Mouse (Mus musculus) mesoderm, embryonic 11.5 days (tissue): ENCODE data around the gene Calr.

Source experiments
- DNase-seq: peaks from one replicate; pipeline ENCODE4 v3.0.0-alpha.2; 2012; ENCODE audit warnings: low read depth, low spot score

The Calr gene

DNA sequence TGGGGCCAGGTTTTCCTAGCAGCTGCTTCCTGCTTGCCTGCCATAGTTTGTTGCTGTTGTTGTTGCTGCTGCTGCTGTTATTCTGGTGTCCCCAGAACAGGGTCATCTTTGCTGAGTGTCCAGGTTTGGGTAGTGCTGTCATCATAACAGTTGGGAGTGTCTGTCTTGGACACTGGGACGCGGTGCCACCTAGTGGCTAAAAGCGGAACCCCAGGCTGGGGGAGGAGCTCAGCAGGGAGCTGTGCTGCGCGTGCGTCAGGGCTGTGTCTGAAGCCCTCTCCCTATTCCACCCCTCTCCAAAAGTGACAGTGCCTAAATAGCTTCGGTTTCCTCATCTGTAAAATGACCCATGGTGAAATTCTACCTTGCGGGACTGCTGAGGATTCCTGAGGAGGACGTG is 31.2 kb downstream of the Calr start:
- DNase-seq, result peak; percentile 93

- no peak for DNase-seq
These were observed 31.9 kb downstream of the Calr start for GRCm38 (mm10) chr8:84814555-84815441.

GRCm38 (mm10) chr8:84814240-84814554 is 32.5 kb downstream of the Calr start:
- no peak for DNase-seq

DNA sequence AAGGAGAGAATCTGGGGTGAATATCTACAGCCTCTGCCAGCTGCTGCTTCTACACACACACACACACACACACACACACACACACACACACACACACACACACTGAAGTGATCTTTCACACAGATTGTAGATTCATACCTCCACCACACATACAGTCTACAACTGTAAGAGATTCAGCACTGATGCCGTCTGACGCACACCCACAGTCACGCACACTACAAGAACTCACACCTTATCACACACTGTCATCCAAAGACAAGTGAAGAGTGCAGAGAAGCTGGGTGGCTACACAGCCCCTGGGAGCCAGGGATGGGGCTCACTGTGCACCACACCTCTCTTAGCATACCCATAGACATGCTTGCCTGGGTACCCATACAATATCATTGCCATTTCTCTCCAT is 32.9 kb downstream of the Calr start:
- no peak for DNase-seq

- peak; percentile 71 for DNase-seq
These were observed 33.7 kb downstream of the Calr start for GRCm38 (mm10) chr8:84813059-84813458.

DNA sequence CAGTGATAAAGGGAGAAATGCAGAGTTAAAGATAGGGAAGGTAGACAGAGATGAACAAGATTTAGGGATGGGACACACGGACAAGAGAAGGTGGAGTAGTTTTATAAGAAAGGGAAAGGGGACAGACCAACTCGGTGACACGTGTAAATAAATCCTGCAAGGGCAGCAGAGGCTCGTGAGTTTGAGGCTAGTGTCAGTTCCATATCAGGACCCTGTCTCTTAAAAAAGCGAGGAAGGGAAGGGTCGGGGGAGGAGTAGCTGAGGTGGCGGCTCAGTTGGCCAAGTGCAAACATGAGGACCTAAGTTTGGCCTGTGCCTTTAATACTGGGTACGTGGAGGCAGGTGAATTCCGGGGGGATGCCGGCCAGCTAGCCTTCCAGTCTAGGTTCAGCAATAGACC is 35.4 kb downstream of the Calr start:
- DNase-seq, result no peak

DNA sequence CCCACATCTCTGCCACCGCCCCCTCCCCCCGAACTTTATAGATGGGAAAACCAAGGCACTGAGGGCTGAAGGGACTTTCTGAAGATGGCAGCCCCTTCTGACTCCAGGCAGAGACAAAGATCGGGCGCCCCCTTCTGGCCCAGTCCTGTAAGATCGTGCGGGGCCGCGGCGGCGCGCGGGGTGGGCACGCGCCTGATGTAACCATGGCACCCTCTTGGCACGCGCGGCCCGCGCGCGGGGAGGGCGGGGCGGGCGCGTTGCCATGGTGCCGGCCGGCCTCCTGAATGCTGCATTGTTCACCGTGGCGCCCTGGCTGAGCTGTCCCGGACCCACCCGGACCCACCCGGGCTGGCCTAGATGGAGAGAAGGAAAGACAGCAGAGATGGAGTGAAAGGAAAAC is 35.8 kb downstream of the Calr start:
- peak; percentile 89 for DNase-seq

DNA sequence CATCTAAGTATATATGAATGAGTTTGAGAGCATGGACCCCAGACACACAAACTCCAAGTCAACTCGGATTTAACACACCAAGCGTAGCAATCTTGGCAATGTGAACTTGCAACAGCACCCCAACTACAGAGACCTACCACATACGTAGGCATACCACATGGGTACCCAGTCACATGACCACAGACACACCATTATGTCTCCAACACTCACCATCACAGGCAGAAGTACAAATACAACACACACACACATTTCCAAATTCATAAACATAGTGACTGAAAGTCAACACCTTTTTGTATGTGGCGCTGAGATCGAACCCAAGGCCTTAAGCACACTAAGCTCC is 36.8 kb downstream of the Calr start:
- no peak for DNase-seq

- DNase-seq, result no peak
These were observed 37.4 kb downstream of the Calr start for GRCm38 (mm10) chr8:84809109-84809940.

GRCm38 (mm10) chr8:84806031-84806430 is 40.7 kb downstream of the Calr start:
- DNase-seq, result no peak

DNA sequence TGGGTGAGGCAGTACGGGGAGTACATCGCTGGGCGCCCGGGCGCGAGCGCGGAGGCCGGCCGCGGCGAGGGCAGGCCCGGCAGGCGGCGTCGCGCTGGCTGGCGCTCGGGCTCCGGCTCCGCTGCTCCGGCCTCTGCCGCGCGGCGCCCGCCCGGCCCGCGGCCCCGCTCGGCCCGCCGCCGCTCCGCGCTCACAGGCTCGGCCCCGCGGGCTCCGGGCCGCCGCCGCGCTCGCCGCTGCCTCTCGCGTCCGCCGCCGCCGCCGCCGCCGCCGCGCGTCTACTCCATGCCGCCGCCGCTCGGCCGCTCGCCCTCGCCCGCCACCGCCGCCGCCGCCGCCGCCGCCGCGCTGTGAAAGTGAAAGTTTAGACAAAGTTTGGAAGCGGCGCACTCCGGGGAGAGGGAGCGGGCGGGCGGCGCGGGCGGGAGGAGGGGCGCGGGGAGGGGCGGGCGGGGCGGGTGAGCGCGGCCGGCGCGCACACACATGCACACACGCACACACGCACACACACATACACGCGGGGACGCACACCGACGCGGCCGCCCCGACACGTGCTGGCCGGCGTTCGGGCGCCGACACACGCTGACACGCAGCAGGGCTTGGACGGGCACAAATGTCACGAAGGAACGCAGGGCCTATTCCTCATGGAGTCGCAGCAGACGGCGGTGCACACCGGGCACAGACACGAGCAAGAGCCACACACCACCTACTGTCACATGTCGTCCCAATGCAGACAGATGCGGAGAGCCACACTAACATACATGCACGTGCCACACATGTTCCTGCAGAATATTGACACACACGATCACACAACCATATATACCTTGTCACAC is 46.5 kb downstream of the Calr start, which contains the start of gene Nfix:
TSS of gene Nfix (minus strand) at position 346 of the 833 bp plus-strand sequence.
- DNase-seq, result no peak

DNA sequence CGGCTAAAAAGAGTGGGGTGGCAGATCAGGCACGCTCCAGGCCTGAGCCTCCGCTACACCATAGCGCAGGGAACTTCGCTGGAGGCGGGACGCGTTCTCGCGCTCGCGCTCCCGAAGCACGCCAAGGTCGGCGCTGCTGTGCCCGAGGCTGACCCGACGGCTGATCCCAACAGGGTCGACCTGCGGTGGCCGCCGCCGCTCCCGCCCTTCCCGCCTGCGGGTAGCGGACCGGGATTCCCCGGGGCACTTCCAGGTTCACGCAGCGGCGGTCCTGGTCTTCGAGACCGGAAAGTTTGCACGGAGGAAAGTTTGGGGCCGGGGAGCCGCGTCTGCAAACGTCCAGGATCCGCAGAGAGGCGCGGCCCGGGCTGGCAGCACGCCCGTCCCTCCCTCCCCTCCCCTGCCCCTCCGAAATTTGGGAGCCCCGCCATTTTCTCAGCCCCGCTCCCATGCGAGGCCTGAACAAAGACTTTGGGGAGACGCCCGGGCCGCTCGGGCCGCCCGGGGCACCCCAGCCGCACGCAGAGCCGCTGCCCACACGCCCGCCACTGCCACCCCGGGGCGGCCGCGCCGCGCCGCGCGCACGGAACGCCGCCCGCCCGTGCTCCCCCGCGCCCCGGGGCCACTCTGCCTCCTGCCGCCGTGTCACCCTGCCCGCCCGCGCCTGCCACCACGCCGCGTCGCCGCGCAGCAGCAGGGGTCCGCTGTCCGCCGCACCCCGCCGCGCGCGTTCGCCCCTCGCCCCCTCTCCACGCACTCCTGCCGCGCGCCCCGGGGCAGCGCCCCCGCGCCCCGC is 47.4 kb downstream of the Calr start:
- DNase-seq, result no peak

DNA sequence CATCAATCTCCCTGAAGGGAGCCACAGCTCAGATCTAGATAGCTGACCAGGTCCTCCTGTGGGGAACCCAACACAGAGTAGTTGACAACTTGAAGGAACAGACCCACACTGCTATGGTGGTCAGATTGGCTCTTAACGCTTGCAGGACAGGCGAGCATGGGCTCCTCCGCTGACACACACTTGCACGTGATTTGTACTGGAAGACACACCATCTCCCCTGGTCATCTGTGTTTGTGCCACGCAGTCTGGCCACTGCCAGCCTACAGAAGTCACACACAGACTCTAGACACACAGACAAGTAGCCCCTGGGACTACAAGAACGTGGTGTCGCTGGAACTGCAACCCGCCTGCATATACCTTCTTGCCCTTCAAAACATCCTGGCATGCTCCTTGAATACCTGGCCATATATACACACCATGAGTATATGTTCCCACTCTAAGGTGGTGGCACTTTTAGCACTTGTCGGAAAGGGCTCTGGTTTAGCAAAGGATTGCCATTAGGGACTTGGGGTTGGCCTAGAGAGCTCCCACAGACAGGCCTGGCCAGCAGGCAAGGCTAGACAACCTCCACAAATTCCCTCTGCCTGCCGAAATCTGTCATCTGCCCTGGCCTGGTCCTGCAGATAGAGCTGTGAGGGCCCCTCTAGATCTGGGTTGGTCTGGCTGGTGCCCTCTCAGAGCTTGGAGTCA is 48.1 kb downstream of the Calr start:
- DNase-seq, result no peak

GRCm38 (mm10) chr8:84797971-84798370 is 48.8 kb downstream of the Calr start:
- DNase-seq, result no peak

DNA sequence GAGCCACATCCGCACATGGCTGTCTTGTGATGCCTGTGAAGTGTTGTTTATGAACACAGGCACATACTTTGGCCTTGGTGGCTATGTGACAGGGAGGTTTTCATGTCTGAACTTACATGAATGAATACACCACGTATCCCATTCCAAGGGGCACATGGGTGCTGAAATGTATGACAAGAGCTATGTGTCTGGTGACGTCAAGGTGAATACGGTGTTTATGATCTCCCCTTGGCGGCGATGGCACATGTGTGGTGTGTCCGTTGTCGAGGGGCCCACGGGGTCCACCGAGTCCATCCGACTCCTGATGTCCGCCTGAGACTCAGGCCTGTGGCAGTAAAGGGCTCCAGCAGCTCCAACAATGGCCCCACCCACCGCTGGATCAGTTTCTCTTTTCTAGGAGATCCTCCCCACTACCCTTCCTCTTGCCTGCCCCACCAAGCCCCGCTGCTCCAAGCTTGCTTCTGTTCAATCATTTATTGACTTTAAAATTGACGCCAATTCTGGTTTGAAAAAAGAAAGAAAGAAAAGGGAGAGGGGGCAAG is 49.4 kb downstream of the Calr start:
- no peak for DNase-seq

GRCm38 (mm10) chr8:84794486-84794885 is 52.2 kb downstream of the Calr start:
- no peak for DNase-seq

DNA sequence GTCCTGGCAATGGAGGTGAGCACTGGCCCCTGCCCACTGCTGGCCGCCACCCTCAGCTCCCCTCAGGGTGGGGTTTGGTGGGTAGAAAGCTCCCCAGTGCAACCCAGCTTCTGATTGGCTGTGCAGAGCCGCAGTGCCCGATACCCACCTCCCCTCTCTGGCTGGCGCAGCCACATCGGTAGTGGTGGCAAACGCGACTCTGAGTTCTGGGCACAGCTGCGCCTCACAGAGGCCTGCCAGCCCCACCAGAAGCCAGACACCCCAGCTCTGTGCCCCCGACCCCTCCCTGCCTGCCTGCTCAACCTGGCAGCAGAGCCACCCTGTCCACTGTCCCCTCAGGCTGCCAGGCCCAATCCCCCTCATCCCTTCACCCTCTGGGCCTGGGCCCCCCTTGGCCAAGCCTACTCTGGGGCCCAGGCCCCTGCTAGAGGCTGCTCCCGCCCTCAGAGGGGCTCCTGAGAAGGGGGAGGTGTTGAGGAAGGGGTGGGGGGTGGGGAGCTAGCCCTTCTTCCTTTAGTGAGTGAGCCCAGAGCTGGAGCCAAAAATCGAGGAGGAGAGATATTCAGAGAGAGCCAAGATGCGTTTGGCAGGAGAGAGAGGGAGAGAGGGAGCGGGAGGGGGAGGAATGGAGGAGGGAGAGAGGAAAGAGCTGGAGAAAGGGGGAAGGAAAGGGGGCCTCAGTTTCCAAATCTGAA is 52.8 kb downstream of the Calr start:
- no peak for DNase-seq

DNA sequence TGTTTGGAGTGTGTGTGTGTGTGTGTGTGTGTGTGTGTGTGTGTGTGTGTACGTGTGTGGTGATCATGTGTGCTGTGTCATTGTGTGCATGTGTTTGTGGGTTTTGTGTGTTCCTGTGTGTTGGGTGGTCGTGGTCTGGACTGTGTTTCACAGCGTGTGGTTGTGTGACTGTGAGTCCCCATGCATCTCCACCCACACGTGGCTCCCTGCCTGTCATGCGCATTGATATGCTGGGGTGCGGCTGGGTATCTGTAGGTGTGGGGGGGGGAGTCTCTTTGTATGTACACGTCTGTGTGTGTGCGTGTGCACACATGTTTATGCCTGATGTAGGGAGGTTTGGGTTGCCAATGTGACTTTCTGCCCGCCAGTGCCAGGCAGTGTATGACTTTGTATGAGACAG is 53.6 kb downstream of the Calr start:
- no peak for DNase-seq

GRCm38 (mm10) chr8:84792429-84792947 is 54.2 kb downstream of the Calr start:
- no peak for DNase-seq
